Comparison of ENCODE assay signal across 8 mouse cellular contexts in the genomic region with DNA sequence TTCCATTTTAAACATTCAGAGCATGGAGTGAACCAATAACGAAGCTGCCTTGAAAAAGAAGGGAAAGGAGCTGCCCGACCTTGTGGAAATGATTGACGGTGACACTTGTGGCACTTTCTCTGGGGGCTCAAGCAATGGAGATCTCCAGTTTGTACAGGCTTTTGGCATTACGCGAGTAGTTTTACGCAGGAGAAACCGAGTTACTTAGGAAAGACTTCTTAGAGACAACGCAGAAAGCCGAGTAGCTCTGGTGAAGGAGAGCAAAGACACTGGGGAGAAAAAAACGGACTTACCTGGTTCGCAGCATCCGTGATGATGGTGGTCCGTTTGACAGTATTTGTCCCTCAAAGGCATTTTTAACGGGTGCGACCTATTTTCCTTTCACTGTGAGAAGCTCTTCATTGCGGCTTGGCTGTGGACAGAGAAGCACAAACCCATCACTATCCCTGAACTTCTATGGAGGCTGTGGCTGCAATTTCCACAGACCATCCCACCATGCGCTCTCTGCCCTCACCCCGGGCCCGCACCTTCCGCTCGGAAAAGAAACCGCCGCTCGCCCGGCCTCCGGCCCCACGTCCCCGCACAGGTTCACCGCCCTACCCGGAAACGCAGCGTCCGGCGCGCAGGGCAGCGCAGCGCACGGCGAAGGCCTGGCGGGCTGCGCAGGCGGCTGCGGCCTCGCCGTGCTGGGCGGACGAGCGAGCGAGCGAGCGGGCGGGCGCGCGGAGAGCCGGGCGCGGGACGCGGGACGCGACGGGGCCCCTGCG.
DNase-seq lines count a peak whose midpoint lies in the region; ATAC-seq and TF ChIP-seq lines count a peak whose summit lies in the region.

No protein-coding gene starts in this region.

- peak overlapping the region; percentile 80 for H3K9ac ChIP-seq in forebrain, embryonic 12.5 days
- H3K9ac ChIP-seq in hindbrain, postnatal 0 days (replicated peaks; ENCODE audit: low read length) = peak overlapping the region; percentile 74
- peak overlapping the region; percentile 91 for H3K9ac ChIP-seq in liver, adult 2 months (ENCODE audit: low read depth, low read length)
- H3K9ac ChIP-seq in stomach, embryonic 16.5 days (ENCODE audit: low read length) = peak overlapping the region; percentile 87

- H3K27me3 ChIP-seq in forebrain, embryonic 12.5 days = no peaks in the 10 kb centered on the region
- no peaks in the 10 kb centered on the region for H3K27me3 ChIP-seq in hindbrain, postnatal 0 days (ENCODE audit: insufficient read depth, low read length)
- H3K27me3 ChIP-seq in liver, adult 2 months (ENCODE audit: control insufficient read depth, insufficient read depth, low read length) = no peaks in the 10 kb centered on the region
- H3K27me3 ChIP-seq in myocyte (ENCODE audit: control insufficient read depth, insufficient read depth, insufficient read length) = no peaks in the 10 kb centered on the region
- H3K27me3 ChIP-seq in stomach, embryonic 16.5 days (ENCODE audit: control insufficient read depth, insufficient read depth, low read length) = no peaks in the 10 kb centered on the region

- peak overlapping the region; percentile 59 for H3ac ChIP-seq in myocyte (ENCODE audit: control insufficient read depth, insufficient read length)

- no peak for TF ChIP-seq POLR2A in liver, adult 2 months (IDR thresholded peaks at IDR 0.05; ENCODE audit: extremely low read depth, insufficient read depth, low read length)
- peak; percentile 11 for TF ChIP-seq POLR2A in myocyte (IDR thresholded peaks at IDR 0.05; ENCODE audit: insufficient read length, low read depth)

- H3K36me3 ChIP-seq in forebrain, embryonic 12.5 days (replicated peaks) = peaks cover 4% of the 10 kb centered on the region; the same call in 1 of the 2 replicates
- 0 out of 2 replicates have a peak, but pooled peaks cover 6% of the 10 kb centered on the region for H3K36me3 ChIP-seq in hindbrain, postnatal 0 days (ENCODE audit: insufficient read depth, low read length)
- peaks cover 17% of the 10 kb centered on the region for H3K36me3 ChIP-seq in liver, adult 2 months (ENCODE audit: control insufficient read depth, insufficient read depth, low read length)
- H3K36me3 ChIP-seq in myocyte (ENCODE audit: control insufficient read depth, insufficient read depth) = peaks cover 26% of the 10 kb centered on the region
- peaks cover 4% of the 10 kb centered on the region; the same call in 1 of the 2 replicates for H3K36me3 ChIP-seq in stomach, embryonic 16.5 days (ENCODE audit: control insufficient read depth, insufficient read depth, low read length)

- peak; percentile 11 for DNase-seq in layer of hippocampus, adult 11-12 months (ENCODE audit: low spot score)
- DNase-seq in layer of hippocampus, adult 8-10 months (ENCODE audit: low spot score in 2 of 2) = no peak
- peak; percentile 53 for DNase-seq in hindbrain, postnatal 0 days (ENCODE audit: low spot score)
- no peak for DNase-seq in liver, adult 2 months (ENCODE audit: extremely low read depth, low read depth, low spot score)

- H3K4me3 ChIP-seq in forebrain, embryonic 12.5 days (replicated peaks) = peak overlapping the region; percentile 91
- peak overlapping the region; percentile 90 for H3K4me3 ChIP-seq in hindbrain, postnatal 0 days (ENCODE audit: low read length)
- peak overlapping the region; percentile 55 for H3K4me3 ChIP-seq in liver, adult 2 months (ENCODE audit: insufficient read depth, low read depth, low read length)
- H3K4me3 ChIP-seq in myocyte = peak overlapping the region; percentile 43
- H3K4me3 ChIP-seq in stomach, embryonic 16.5 days (replicated peaks; ENCODE audit: low read length) = peak overlapping the region; percentile 90

- under 1% methylated on average over 58 of the region's 64 CpGs for WGBS in forebrain, embryonic 12.5 days
- 1% methylated on average over 51 of the region's 64 CpGs for WGBS in hindbrain, postnatal 0 days
- WGBS in liver, adult 2 months = 8% methylated on average over 64 of the region's 64 CpGs
- 2% methylated on average over 54 of the region's 64 CpGs for WGBS in stomach, embryonic 16.5 days

- peak; percentile 28; the same call in 1 of the 2 replicates for ATAC-seq in cerebellum, adult (ENCODE audit: insufficient number of reproducible peaks, low FRiP score, low TSS enrichment)
- ATAC-seq in forebrain, embryonic 12.5 days (ENCODE audit: low FRiP score) = peak; percentile 55
- ATAC-seq in hindbrain, postnatal 0 days = no peak
- peak; percentile 19; the same call in 1 of the 2 replicates for ATAC-seq in stomach, embryonic 16.5 days (ENCODE audit: insufficient read depth, low FRiP score)

- H3K4me2 ChIP-seq in forebrain, embryonic 12.5 days = peak overlapping the region; percentile 93
- H3K4me2 ChIP-seq in hindbrain, postnatal 0 days (ENCODE audit: low read depth, low read length) = peak overlapping the region; percentile 91
- peak overlapping the region; percentile 66 for H3K4me2 ChIP-seq in myocyte (ENCODE audit: low read depth)
- H3K4me2 ChIP-seq in stomach, embryonic 16.5 days (ENCODE audit: low read depth, low read length) = peak overlapping the region; percentile 92

- H3K9me3 ChIP-seq in forebrain, embryonic 12.5 days = no peaks in the 10 kb centered on the region
- no peaks in the 10 kb centered on the region for H3K9me3 ChIP-seq in hindbrain, postnatal 0 days (ENCODE audit: low read length)
- no peaks in the 10 kb centered on the region for H3K9me3 ChIP-seq in stomach, embryonic 16.5 days (replicated peaks; ENCODE audit: control insufficient read depth, low read length)

- H3K27ac ChIP-seq in forebrain, embryonic 12.5 days = peak overlapping the region; percentile 86
- H3K27ac ChIP-seq in hindbrain, postnatal 0 days = peak overlapping the region; percentile 92
- H3K27ac ChIP-seq in liver, adult 2 months (replicated peaks; ENCODE audit: insufficient read depth, low read depth, low read length) = no peak overlapping the region
- peak overlapping the region; percentile 90 for H3K27ac ChIP-seq in stomach, embryonic 16.5 days (ENCODE audit: low read length)

- no peak for TF ChIP-seq CTCF in hindbrain, postnatal 0 days (IDR thresholded peaks at IDR 0.05; ENCODE audit: low read depth)
- TF ChIP-seq CTCF in liver, adult 2 months (IDR thresholded peaks at IDR 0.05; ENCODE audit: low read depth, low read length) = no peak

- H3K4me1 ChIP-seq in forebrain, embryonic 12.5 days = peaks cover 9% of the 10 kb centered on the region
- no peaks in the 10 kb centered on the region; the same call in 1 of the 2 replicates for H3K4me1 ChIP-seq in hindbrain, postnatal 0 days (ENCODE audit: insufficient read depth, low read length)
- peaks cover 11% of the 10 kb centered on the region for H3K4me1 ChIP-seq in liver, adult 2 months (ENCODE audit: control insufficient read depth, insufficient read depth, low read length)
- H3K4me1 ChIP-seq in stomach, embryonic 16.5 days (ENCODE audit: control insufficient read depth, insufficient read depth, low read length) = peaks cover 9% of the 10 kb centered on the region

- no peaks in the 10 kb centered on the region for H3K79me2 ChIP-seq in liver, adult 2 months (ENCODE audit: control insufficient read depth, insufficient read depth, low read length)
- no peaks in the 10 kb centered on the region for H3K79me2 ChIP-seq in myocyte (ENCODE audit: control insufficient read depth, insufficient read depth)

TF ChIP-seq in myocyte, 11 proteins besides CTCF, POLR2A, EP300 and RAD21:
- TF ChIP-seq CEBPB (IDR thresholded peaks at IDR 0.05; ENCODE audit: insufficient read depth, poor library complexity, severe bottlenecking) = no peak
- TF ChIP-seq MYOD1 (IDR thresholded peaks at IDR 0.05; ENCODE audit: control insufficient read depth in 1 of 3, insufficient read length in 2 of 3, low read depth in 2 of 3) = peak in 1 of 3 experiments; percentile 40
TF ChIP-seq in myocyte: peak in this region for 1.

Comparison
In these comparisons a context has a peak if more than half of its experiments do, and no peak if none do; other contexts are left out.
1. DNase-seq: peak in layer of hippocampus, adult 11-12 months (single experiment) and hindbrain, postnatal 0 days (single experiment); none in layer of hippocampus, adult 8-10 months (0 of 2) and liver, adult 2 months (single experiment).
2. Peak in every context shown above with its lines, with median percentiles within 50 percentile points of each other: H3K4me2 ChIP-seq, H3K4me3 ChIP-seq and H3K9ac ChIP-seq.